Mouse (Mus musculus) gastrocnemius, adult 2 months (tissue): Measurements from ENCODE around the gene Stat5b. TPM values are rescaled to one million over a fixed set of nuclear protein-coding genes. Genes with fewer than 3 reads are reported as not detected.
A peak's percentile ranks its signal among the peaks of the same experiment; 100 is the strongest.

Experiments used
- DNase-seq: peaks from one replicate; pipeline ENCODE4 v3.0.0; 2022
- H3K27ac ChIP-seq: fragments of 200-600 bp; 2 replicates; pipeline ENCODE4 v1.8.1; 2022; ENCODE audit warnings: mild to moderate bottlenecking
- H3K4me3 ChIP-seq: fragments of 200-600 bp; 2 replicates; pipeline ENCODE4 v1.8.1; 2022; ENCODE audit warnings: mild to moderate bottlenecking, moderate library complexity
- CTCF ChIP-seq: fragments of 200-600 bp; IDR thresholded peaks from 2 replicates; pipeline ENCODE4 v1.8.1; 2022; ENCODE audit warnings: antibody characterized with exemption, mild to moderate bottlenecking, moderate library complexity
- intact Hi-C: fragments of 180-260 bp; cut with DNase I; formaldehyde crosslinking; loops from one replicate; pipeline ENCODE4 v1.15.1; 2025
- long read RNA-seq, 2 experiments: library from polyadenylated mRNA; stranded (forward); transcript quantifications; one replicate each; pipeline ENCODE4 v2.0.0; 2021
- total RNA-seq, 2 experiments: library from RNA; stranded (reverse); gene quantifications; 2 replicates each; pipeline ENCODE4 v1.2.3; 2021

The Stat5b gene
- 100 to 1,000 TPM; 139 to 145 TPM for total RNA-seq
- long read RNA-seq, experiment 1, full-length matches to known transcripts, result 231 of 331 reads
- long read RNA-seq, experiment 1, partial matches to known transcripts, result 56 of 331 reads
- long read RNA-seq, experiment 1, other reads (novel, unspliced or antisense), result 44 of 331 reads
- long read RNA-seq, experiment 2, full-length matches to known transcripts, result 218 of 315 reads
- long read RNA-seq, experiment 2, partial matches to known transcripts, result 32 of 315 reads
- long read RNA-seq, experiment 2, other reads (novel, unspliced or antisense), result 65 of 315 reads

DNA sequence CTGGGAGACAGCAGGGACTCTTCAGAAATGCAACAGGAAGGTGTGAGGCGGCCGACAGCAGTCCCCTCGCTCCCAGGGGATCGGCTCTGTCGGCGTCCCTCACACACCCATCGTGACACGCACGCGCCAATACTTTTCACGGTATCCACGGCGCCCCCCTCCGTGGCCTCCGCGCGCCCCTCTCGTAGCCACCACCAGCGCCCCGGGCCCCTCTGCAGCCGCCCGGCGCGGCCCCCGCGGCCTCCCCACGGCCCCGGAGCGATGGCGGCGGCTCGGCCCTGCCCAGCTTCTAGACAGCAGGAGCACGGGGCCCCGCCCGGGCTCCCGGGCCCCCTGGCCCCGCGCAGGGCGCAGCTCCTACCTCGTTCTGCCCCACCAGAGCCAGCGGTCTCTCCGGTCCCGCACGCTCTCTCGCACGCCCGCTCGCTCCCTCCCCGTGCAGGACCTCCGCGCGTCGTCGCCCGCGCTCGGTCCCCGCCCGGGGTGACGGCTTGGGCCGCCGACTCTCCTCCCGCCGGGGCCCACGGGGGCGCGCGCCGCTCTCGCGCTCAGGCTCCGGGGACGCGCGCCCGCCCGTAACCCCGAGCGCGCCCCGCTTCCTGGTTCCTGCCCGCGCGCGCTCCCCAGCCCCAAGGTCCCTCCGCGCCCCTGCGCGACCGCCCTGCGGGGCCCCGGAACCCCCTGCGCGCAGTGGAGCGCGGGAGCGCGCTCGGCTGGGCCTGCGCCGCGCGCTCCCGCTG lies at the start of gene Stat5b:
Gene Stat5b (minus strand): TSS at position 687 of the 740 bp plus-strand sequence.
- peak within 1 kb of the TSS; percentile 99 for H3K4me3 ChIP-seq
- TF ChIP-seq CTCF, result no peak
- intact Hi-C loops, result loop anchor here (10.0 kb wide), 1 partner anchor 135 kb away; the partner anchor contains the start of genes Hspb9 and Kat2a
- peak within 1 kb of the TSS; percentile 97 for H3K27ac ChIP-seq
- peak; percentile 89 for DNase-seq

GRCm38 (mm10) chr11:100898441-100899199 lies 48.1 kb upstream of the Stat5b start:
- no peak for TF ChIP-seq CTCF
- no peak for DNase-seq
- intact Hi-C loops, result no loop called here
- Histone ChIP-seq H3K4me3 (no peak overlapping the region), H3K27ac (no peak overlapping the region)

- no peak for TF ChIP-seq CTCF
- DNase-seq, result peak; percentile 45
- peak overlapping the region; percentile 24; the same call in 1 of the 2 replicates for H3K27ac ChIP-seq
- H3K4me3 ChIP-seq, result no peak overlapping the region
- intact Hi-C loops, result no loop called here
Observed at GRCm38 (mm10) chr11:100897294-100898231, 47.0 kb upstream of the Stat5b start.

- no peak for TF ChIP-seq CTCF
- intact Hi-C loops, result no loop called here
- Histone ChIP-seq H3K4me3 (no peak overlapping the region), H3K27ac (no peak overlapping the region)
- DNase-seq, result no peak
Observed at GRCm38 (mm10) chr11:100896078-100896477, 45.6 kb upstream of the Stat5b start.

DNA sequence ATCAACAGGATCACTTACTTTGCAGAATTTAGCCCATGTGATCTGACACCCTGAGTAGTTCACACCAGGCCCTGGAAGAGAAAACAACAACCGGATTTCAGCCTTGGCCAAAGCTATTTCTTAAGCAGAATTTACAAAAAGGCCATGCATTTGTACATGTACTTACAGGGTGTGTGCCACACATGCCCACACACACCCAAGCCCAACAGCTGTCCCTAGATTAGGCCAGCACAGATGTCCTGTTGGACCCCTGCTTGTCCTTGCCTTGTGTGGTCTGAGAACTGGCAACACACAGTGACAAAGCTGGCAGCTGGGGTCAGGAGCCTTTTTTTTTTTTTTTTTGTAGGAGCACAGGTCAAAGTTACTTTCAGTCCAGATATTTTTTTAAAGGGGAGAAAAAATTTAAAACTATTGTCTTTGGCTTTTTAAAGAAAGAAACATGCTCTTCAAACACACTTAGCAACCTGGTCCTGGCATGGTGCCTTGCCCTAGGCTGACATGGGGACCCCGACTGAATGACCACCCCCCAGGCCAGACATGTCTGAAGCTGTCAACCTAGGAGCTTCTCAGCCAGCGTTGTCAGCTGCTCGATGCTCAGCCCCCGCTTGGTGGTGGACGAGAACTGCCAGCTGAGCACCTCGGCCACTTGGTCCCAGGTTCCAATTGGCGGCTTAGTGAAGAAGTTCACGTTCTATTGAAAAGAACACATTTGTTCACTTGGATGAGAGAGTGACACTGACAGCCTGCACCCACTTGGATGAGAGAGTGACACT lies 43.8 kb upstream of the Stat5b start:
- intact Hi-C loops, result loop anchor here (5.0 kb wide), 2 partner anchors 62 to 283 kb away; partner anchors contain the start of gene Ccr10
- no peak for TF ChIP-seq CTCF
- Histone ChIP-seq H3K4me3 (no peak overlapping the region), H3K27ac (peak overlapping the region; percentile 52)
- DNase-seq, result no peak

GRCm38 (mm10) chr11:100893482-100893881 lies 43.0 kb upstream of the Stat5b start:
- H3K27ac ChIP-seq, result peak overlapping the region; percentile 75
- intact Hi-C loops, result loop anchor here (1.0 to 5.0 kb wide), 4 partner anchors 61 to 284 kb away; partner anchors contain the start of gene Ccr10
- TF ChIP-seq CTCF, result no peak; the same call in 1 of the 2 replicates
- peak overlapping the region; percentile 51 for H3K4me3 ChIP-seq
- peak; percentile 93 for DNase-seq

GRCm38 (mm10) chr11:100892435-100892834 lies 41.9 kb upstream of the Stat5b start:
- no peak for TF ChIP-seq CTCF
- peak overlapping the region; percentile 75 for H3K27ac ChIP-seq
- intact Hi-C loops, result loop anchor here (2.0 to 5.0 kb wide), 3 partner anchors 60 to 285 kb away; partner anchors contain the start of gene Ccr10
- peak; percentile 73 for DNase-seq
- H3K4me3 ChIP-seq, result no peak overlapping the region

DNA sequence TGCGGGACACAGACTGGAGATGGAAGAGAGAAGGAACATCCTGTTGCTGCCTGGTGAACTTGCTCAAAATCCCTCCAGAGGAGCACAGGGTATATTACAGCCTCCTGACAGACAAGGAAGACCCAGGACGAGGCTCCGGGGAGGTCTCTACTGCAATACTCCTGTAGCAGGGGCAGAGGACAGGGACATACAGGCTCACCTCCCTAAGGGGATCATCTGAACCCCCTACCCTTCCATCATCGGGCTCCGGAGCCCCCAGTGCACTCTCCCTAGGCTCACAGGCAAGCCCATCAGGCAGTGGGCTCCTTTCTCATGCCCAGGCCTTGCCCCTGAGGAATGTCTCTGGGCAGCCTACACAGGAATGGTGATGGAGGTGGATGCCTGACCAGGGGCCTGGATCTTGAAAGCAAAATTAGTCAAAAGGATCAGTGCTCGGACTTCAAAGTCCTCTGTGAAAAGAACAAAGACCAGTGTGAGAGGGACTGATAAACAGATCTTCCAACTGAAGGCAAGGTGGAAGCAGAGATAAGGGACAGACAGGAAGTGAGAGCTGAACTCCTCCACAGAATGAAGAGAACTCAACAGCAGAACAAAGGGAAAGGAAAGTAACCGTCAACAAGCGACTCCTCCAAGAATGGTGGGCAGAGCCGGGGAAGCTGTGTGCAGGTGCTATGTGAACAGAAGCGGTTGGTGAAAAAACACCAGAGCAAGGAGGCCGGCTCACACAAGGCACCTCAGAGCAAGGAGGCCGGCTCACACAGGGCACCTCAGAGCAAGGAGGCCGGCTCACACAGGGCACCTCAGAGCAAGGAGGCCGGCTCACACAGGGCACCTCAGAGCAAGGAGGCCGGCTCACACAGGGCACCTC lies 41.0 kb upstream of the Stat5b start:
- no peak overlapping the region for H3K4me3 ChIP-seq
- no peak for TF ChIP-seq CTCF
- peak; percentile 12 for DNase-seq
- intact Hi-C loops, result loop anchor here (2.0 to 5.0 kb wide), 3 partner anchors 59 to 286 kb away; partner anchors contain the start of gene Ccr10
- peak overlapping the region; percentile 75 for H3K27ac ChIP-seq

- TF ChIP-seq CTCF, result no peak
- peak; percentile 61 for DNase-seq
- intact Hi-C loops, result loop anchor here (5.0 kb wide), 2 partner anchors 58 to 287 kb away; partner anchors contain the start of gene Ccr10
- Histone ChIP-seq H3K27ac (peak overlapping the region; percentile 75; the same call in 1 of the 2 replicates), H3K4me3 (no peak overlapping the region)
Observed at GRCm38 (mm10) chr11:100890481-100890880, 40.0 kb upstream of the Stat5b start.

GRCm38 (mm10) chr11:100888348-100888820 lies 37.9 kb upstream of the Stat5b start:
- no peak for DNase-seq

More at GRCm38 (mm10) chr11:100888348-100888820, 37.9 kb upstream of the Stat5b start:
- intact Hi-C loops, result no loop called here
- Histone ChIP-seq H3K4me3 (no peak overlapping the region), H3K27ac (no peak overlapping the region)
- no peak for TF ChIP-seq CTCF
